Mouse (Mus musculus): ENCODE data around the gene Adgrg6.

Adgrg6 gene

GRCm38 (mm10) chr10:14491838-14492237 lies 53.6 kb downstream of the Adgrg6 start:
- in situ Hi-C loops (cut with MboI, MseI): no loop called here

DNA sequence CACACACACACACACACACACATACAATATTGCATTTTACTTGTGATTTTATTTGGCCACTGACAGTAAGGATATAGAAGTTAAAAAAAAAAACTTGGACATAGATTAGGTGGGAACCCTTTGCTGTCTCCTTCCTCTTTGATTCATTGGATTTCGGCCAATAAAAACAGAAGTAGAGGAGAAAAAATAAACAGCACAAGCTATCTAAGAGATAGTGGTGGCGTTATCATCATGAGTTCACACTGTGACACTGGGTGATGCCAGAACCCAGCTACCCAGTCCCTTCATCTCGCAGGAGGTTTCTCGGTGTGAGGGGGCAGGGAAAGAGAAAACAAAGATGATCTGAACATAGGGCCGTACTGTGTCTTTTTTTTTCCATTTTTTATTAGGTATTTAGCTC lies 62.2 kb downstream of the Adgrg6 start:
- in situ Hi-C loops (cut with MboI, MseI): no loop called here

- in situ Hi-C loops (cut with MboI, MseI): no loop called here
Observed at GRCm38 (mm10) chr10:14482483-14482882, 63.0 kb downstream of the Adgrg6 start.

DNA sequence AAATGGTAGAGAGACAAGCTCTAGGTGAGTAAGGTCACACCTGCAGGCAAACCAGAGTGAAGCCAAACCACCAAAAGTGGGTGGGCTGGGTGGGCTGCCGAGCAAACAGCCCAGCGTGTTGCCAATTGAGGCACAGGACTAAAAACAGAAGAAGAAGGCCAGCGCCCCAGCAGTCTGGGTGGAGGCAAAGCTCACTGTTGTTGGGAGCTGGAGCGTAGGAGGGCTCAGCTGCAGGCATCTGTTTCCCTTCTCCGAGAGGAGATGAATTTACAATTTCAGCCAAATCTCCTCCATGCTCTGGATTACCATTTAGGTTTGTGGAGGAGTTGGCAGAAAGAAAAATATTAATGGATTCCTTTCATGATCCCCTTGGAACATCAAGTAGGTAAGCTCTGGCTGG lies 64.5 kb downstream of the Adgrg6 start:
- in situ Hi-C loops (cut with MboI, MseI): no loop called here

- in situ Hi-C loops (cut with MboI, MseI): no loop called here
Observed at GRCm38 (mm10) chr10:14476393-14476792, 69.1 kb downstream of the Adgrg6 start.

GRCm38 (mm10) chr10:14475641-14476040 lies 69.8 kb downstream of the Adgrg6 start:
- in situ Hi-C loops (cut with MboI, MseI): no loop called here

- in situ Hi-C loops (cut with MboI, MseI): no loop called here
Observed at GRCm38 (mm10) chr10:14474541-14475305, 70.7 kb downstream of the Adgrg6 start.

DNA sequence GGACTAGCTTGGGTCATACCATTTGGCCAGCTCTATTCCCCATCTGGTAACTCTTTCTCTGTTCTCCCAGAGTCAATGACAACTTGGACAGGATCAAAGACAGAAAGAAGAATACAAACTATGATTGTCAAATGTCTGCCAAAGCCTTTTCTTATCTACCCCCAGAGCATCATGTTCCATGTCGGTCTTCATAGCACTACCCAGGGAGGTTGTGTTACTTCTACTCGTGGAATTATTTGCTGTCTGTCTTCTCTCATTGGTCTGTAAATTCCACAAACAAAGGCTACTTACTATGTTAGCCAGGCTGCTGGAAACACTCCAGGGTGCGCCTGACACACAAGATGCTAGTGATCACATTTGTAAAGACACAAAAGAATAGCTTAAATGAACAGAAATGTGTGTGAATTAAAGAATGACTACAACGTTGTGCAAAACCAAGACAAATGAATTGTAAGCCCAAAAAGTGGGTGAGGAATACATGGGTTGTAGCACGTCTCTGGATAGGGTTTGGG lies 74.4 kb downstream of the Adgrg6 start:
- in situ Hi-C loops (cut with MboI, MseI): no loop called here

DNA sequence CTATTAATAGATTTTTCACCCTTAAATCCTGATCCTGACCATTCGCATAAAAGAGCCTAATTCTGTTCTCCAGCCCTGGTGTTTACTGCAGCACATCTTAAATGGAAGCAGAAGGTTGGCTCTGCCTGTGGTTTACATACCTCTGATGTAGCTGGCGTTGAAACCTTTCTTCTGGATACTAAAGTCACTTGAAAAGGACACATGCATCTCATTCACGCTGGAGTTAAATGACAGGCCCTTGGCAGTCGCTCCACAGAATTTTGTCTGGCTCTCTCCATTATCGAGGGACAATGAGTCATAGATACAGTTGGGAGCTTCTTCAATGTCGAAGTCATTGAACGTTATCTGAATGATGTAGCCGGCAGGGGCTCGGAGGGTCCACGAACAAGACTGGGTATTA lies 76.8 kb downstream of the Adgrg6 start:
- in situ Hi-C loops (cut with MboI, MseI): no loop called here

DNA sequence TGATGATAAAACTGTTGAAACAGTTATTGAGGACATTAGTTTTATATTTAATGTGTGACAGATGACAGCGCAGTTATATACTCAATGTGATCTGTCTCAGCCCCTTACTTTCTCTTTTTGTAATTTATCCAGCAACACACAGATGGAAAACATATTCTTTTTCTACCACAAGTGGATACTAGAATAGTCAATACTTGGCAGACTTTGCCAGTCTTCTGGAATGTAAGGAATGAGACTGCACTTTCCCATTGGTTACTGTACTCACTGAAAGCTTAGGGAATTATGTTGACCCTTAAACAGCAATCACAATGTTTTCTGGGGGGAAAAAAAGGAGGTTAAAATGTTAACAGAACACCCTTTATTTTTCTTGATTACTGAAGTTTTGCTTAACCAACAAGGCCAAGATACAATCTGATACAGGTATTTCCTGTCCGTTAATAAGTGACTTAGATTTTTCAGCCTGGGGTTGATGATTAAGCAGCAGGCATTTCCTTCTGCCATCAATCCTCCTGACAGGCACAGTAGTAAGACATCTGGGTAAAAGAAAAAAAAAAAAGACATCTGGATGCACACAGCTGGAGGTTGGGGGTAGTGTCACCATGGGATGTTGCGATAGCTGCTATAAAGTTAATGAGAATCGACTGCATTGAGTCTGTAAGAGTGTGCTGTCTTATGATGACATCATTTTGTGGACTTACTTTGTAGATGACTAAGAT lies 81.5 kb downstream of the Adgrg6 start:
- in situ Hi-C loops (cut with MboI, MseI): no loop called here

GRCm38 (mm10) chr10:14460933-14461514 lies 84.4 kb downstream of the Adgrg6 start:
- in situ Hi-C loops (cut with MboI, MseI): no loop called here

DNA sequence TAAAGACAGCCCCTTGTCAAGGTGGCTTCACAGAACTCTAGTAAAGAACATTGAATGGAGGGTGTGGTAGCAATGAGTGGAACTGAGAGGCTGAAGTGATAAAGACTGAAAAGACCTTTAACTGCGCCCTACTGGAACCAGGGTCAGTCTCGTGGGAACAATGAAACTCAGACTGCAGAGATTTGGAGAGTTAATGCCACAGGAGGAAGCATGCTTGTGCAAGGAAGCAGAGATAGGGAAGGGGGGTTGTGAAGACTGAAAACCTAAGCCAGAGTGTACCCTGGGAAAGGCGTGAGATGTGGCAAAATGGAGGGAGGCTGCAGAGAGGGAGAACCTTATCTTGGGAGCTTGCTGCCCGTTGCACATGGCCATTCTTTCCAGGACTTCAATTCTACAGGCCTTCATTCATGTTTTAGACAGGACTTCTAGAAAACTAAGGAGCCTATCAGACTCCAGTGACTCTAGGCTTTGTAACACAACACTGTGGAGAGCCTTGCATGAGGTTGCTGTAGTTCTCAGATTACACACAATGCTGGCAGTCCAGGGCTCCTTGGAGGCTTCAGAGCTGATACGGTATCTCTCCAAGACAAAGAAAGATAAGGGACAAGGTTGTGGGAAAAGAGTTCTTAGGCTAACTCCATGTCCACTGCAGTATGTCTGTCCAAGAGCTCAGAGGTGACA lies 85.1 kb downstream of the Adgrg6 start:
- in situ Hi-C loops (cut with MboI, MseI): no loop called here

DNA sequence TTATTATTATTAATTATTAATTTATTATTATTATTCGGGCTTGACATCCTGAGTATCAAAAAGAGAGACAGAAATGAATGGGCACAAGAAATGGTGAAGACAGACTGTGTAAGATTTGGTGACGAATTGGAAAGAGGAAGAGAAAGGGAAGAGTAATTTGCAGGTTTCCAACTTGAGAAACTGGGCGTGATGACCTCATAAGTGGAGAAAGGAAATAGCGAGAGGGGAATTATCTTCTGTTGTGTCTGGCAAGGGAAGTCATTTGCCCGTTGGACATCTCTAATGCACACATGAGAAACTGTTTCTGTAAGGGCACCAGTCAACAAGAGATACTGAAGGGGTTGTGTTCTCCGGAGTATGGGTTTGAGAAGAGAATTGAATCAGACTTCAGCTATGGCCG lies 85.6 kb downstream of the Adgrg6 start:
- in situ Hi-C loops (cut with MboI, MseI): no loop called here

DNA sequence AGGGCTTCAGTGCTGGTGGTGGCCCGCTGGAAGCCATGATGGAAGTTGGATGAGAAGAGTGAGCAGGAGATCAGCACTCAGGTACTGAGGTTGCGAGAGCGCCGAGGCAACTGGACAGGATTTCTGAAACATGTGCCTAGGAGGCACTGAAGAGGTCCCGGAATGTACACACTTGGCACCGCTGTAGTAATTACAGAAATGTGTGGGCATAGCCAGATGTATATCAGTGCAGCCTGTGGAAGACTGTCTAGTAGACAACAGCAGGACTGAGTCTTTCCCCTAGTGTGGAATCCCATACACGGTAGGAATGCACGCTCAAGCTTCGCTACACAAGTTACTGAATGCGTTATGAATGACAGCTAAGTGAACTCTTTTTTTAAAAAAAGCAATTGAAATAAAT lies 86.1 kb downstream of the Adgrg6 start:
- in situ Hi-C loops (cut with MboI, MseI): no loop called here

DNA sequence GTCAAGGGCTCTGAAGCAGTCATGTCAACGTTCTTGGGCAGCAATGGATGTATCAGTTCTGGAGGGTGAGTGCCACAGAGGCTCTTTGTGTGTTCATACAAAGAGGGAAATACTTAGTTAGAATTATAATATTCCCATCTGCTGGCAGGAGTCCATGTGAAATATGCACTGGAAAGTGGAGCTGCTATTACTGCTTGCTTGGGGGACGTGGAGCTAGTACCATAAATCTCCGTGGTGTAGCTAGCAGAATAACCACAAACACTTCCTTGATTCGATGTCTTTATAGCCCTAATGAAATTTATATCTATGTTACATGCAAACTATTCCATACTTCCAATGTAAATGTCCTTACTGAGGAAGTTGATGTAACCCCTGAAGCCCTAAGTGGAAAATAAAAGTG lies 91.0 kb downstream of the Adgrg6 start:
- in situ Hi-C loops (cut with MboI, MseI): no loop called here

GRCm38 (mm10) chr10:14451811-14452210 lies 93.6 kb downstream of the Adgrg6 start:
- in situ Hi-C loops (cut with MboI, MseI): no loop called here

- in situ Hi-C loops (cut with MboI, MseI): no loop called here
Observed at GRCm38 (mm10) chr10:14450073-14450472, 95.4 kb downstream of the Adgrg6 start.

- in situ Hi-C loops (cut with MboI, MseI): loop anchor here in 1 of 2 experiments (5.0 kb wide), 1 partner anchor 252 kb away; no protein-coding TSS in a partner anchor
Observed at GRCm38 (mm10) chr10:14445590-14446291, 99.7 kb downstream of the Adgrg6 start.

- in situ Hi-C loops (cut with MboI, MseI): loop anchor here in 1 of 2 experiments (5.0 kb wide), 1 partner anchor 261 kb away; no protein-coding TSS in a partner anchor
Observed at GRCm38 (mm10) chr10:14440860-14441579, 104.4 kb downstream of the Adgrg6 start.

GRCm38 (mm10) chr10:14404070-14404469 lies 141.4 kb downstream of the Adgrg6 start:
- in situ Hi-C loops (cut with MboI, MseI): no loop called here

All from T-helper 17 cell (primary cell).